Mouse (Mus musculus): ENCODE measurements around the gene Csmd2. TPM values are rescaled to one million over a fixed set of nuclear protein-coding genes. Genes with fewer than 3 reads are reported as not detected.

Csmd2 gene
- polyA plus RNA-seq, 1 experiment from 2014 or later: 0.07 TPM

DNA sequence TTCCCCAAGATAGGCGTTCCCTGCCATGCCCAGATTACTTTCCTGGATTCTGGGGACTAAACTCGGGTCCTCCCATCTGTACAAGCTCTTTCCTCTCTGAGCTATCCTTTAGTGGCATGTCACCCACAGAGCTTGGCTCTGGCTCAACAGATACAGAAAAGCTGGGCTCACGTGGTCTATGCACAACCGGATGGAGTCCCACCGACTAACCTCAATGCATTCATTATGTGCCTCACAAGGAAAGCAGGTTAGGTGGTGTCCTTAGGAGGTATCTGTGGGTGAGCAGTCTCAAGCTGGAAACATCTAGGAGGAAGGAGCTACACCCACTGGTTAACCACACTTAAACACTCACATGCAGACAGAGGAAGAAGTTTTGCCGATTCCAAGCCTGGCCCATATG is 140.9 kb downstream of the Csmd2 start:
- no peaks in the 10 kb centered on the region for H3K4me1 ChIP-seq
- H3K27ac ChIP-seq: no peak overlapping the region
- H3K9me3 ChIP-seq (replicated peaks): peaks cover 12% of the 10 kb centered on the region
- WGBS (ENCODE audit: insufficient replicate concordance): 63% methylated on average over 6 of the region's 6 CpGs
- H3K27me3 ChIP-seq (replicated peaks): no peaks in the 10 kb centered on the region
- H3K36me3 ChIP-seq: no peaks in the 10 kb centered on the region
- H3K9ac ChIP-seq: no peak overlapping the region
- no peak overlapping the region for H3K4me3 ChIP-seq
- ATAC-seq: no peak
- no peak overlapping the region for H3K4me2 ChIP-seq

GRCm38 (mm10) chr4:128130611-128131142 is 143.0 kb downstream of the Csmd2 start:
- no peaks in the 10 kb centered on the region for H3K36me3 ChIP-seq
- H3K27me3 ChIP-seq (replicated peaks): no peaks in the 10 kb centered on the region
- no peak overlapping the region for H3K4me3 ChIP-seq
- peaks cover 9% of the 10 kb centered on the region; the same call in 1 of the 2 replicates for H3K9me3 ChIP-seq (replicated peaks)
- H3K9ac ChIP-seq: no peak overlapping the region
- 53% methylated on average over 4 of the region's 4 CpGs for WGBS (ENCODE audit: insufficient replicate concordance)
- ATAC-seq: no peak
- no peak overlapping the region for H3K4me2 ChIP-seq
- no peak overlapping the region for H3K27ac ChIP-seq
- H3K4me1 ChIP-seq: no peaks in the 10 kb centered on the region

- H3K9ac ChIP-seq: no peak overlapping the region
- H3K4me3 ChIP-seq: no peak overlapping the region
- no peaks in the 10 kb centered on the region for H3K27me3 ChIP-seq (replicated peaks)
- no peak overlapping the region for H3K27ac ChIP-seq
- peaks cover 15% of the 10 kb centered on the region; the same call in 1 of the 2 replicates for H3K9me3 ChIP-seq (replicated peaks)
- ATAC-seq: no peak
- no peak overlapping the region for H3K4me2 ChIP-seq
- H3K4me1 ChIP-seq: no peaks in the 10 kb centered on the region
- no peaks in the 10 kb centered on the region for H3K36me3 ChIP-seq
- WGBS (ENCODE audit: insufficient replicate concordance): 74% methylated on average over 4 of the region's 4 CpGs
Measured at GRCm38 (mm10) chr4:128131666-128132065, 144.0 kb downstream of the Csmd2 start.

DNA sequence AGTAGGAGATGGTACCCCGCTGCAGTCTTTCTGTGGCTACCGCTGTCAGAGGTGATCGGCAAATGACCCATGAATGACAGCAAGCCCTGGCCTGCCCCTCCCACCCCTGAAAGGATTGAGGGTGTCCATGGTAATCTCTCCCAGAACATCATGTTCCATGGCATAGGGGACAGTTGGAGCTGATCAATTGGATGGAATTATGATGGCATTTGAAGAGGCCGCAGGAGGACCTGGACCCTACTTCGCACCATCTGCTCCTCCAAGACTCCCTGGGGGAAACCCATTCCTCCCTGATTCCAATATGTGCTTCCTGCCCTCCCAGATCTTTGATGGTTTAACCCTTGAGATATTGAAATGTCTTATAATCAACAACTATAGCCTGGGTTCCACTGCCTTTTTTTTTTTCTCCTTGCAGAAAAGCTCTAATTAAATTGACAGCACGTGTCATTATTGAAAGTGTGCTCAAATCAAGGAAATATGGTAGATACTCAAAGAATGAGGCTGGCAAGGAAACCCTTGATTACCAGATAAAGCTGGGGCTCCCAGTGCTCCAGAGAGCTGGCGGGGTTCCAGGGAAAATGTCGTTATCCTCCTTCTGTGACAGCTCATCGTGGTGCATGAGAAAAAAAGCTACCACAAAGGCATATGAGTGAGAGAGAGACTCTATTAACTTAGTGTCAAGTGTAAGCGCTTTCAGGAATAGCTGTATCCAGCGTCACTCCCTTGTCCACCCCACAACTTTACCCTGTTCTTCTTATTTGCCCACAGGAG is 145.4 kb downstream of the Csmd2 start:
- no peak for ATAC-seq
- H3K27ac ChIP-seq: no peak overlapping the region
- no peak overlapping the region for H3K9ac ChIP-seq
- no peak overlapping the region for H3K4me3 ChIP-seq
- no peak overlapping the region for H3K4me2 ChIP-seq
- no peaks in the 10 kb centered on the region for H3K36me3 ChIP-seq
- no peaks in the 10 kb centered on the region for H3K27me3 ChIP-seq (replicated peaks)
- WGBS (ENCODE audit: insufficient replicate concordance): 67% methylated on average over 11 of the region's 11 CpGs
- no peaks in the 10 kb centered on the region for H3K4me1 ChIP-seq
- H3K9me3 ChIP-seq (replicated peaks): peaks cover 15% of the 10 kb centered on the region

- peaks cover 15% of the 10 kb centered on the region for H3K9me3 ChIP-seq (replicated peaks)
- no peak overlapping the region for H3K4me2 ChIP-seq
- H3K36me3 ChIP-seq: no peaks in the 10 kb centered on the region
- no peak overlapping the region for H3K4me3 ChIP-seq
- 77% methylated on average over 11 of the region's 11 CpGs for WGBS (ENCODE audit: insufficient replicate concordance)
- no peak for ATAC-seq
- H3K4me1 ChIP-seq: no peaks in the 10 kb centered on the region
- H3K9ac ChIP-seq: no peak overlapping the region
- H3K27me3 ChIP-seq (replicated peaks): no peaks in the 10 kb centered on the region
- no peak overlapping the region for H3K27ac ChIP-seq
Measured at GRCm38 (mm10) chr4:128134348-128134994, 146.8 kb downstream of the Csmd2 start.

GRCm38 (mm10) chr4:128135014-128135622 is 147.5 kb downstream of the Csmd2 start:
- H3K4me2 ChIP-seq: no peak overlapping the region
- no peak overlapping the region for H3K9ac ChIP-seq
- no peak for ATAC-seq
- H3K4me3 ChIP-seq: no peak overlapping the region
- H3K36me3 ChIP-seq: no peaks in the 10 kb centered on the region
- WGBS (ENCODE audit: insufficient replicate concordance): 77% methylated on average over 12 of the region's 12 CpGs
- no peaks in the 10 kb centered on the region for H3K4me1 ChIP-seq
- H3K27ac ChIP-seq: no peak overlapping the region
- no peaks in the 10 kb centered on the region for H3K27me3 ChIP-seq (replicated peaks)
- peaks cover 15% of the 10 kb centered on the region for H3K9me3 ChIP-seq (replicated peaks)

- no peak overlapping the region for H3K27ac ChIP-seq
- H3K9ac ChIP-seq: no peak overlapping the region
- ATAC-seq: no peak
- no peaks in the 10 kb centered on the region for H3K27me3 ChIP-seq (replicated peaks)
- H3K36me3 ChIP-seq: no peaks in the 10 kb centered on the region
- 60% methylated on average over 2 of the region's 2 CpGs for WGBS (ENCODE audit: insufficient replicate concordance)
- no peak overlapping the region for H3K4me2 ChIP-seq
- H3K9me3 ChIP-seq (replicated peaks): peaks cover 24% of the 10 kb centered on the region
- H3K4me1 ChIP-seq: no peaks in the 10 kb centered on the region
- H3K4me3 ChIP-seq: no peak overlapping the region
Measured at GRCm38 (mm10) chr4:128139991-128140390, 152.3 kb downstream of the Csmd2 start.

GRCm38 (mm10) chr4:128141161-128142101 is 153.8 kb downstream of the Csmd2 start:
- Histone ChIP-seq H3K4me2 (no peak overlapping the region), H3K9me3 (replicated peaks) (peaks cover 13% of the 10 kb centered on the region), H3K27me3 (replicated peaks) (no peaks in the 10 kb centered on the region), H3K9ac (no peak overlapping the region), H3K4me1 (no peaks in the 10 kb centered on the region), H3K4me3 (no peak overlapping the region), H3K36me3 (no peaks in the 10 kb centered on the region), H3K27ac (no peak overlapping the region)
- no peak for ATAC-seq
- 40% methylated on average over 10 of the region's 10 CpGs for WGBS (ENCODE audit: insufficient replicate concordance)

DNA sequence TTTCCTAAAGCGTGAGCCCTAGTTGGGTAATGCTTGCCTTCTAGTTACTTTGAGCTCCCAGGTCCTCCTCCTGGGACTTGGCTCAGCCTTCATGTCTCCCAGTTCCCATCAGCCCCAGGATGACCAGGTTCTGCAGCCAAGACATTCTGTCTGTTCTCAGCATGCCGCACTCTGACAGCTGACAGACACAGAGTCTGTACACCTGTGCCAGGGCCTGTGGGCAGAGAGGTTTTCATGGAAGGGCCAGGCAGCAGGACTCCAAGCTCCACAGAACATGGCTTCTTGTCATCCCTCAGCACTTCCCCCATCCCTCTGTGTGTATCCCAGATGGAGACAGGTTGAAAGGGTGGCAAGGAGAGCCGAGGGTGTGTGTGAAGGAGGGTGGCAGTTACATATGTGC is 154.6 kb downstream of the Csmd2 start:
- H3K4me1 ChIP-seq: no peaks in the 10 kb centered on the region
- H3K27me3 ChIP-seq (replicated peaks): no peaks in the 10 kb centered on the region
- ATAC-seq: no peak
- no peak overlapping the region for H3K27ac ChIP-seq
- no peak overlapping the region for H3K4me2 ChIP-seq
- 47% methylated on average over 3 of the region's 3 CpGs for WGBS (ENCODE audit: insufficient replicate concordance)
- no peaks in the 10 kb centered on the region for H3K36me3 ChIP-seq
- peaks cover 13% of the 10 kb centered on the region for H3K9me3 ChIP-seq (replicated peaks)
- no peak overlapping the region for H3K9ac ChIP-seq
- no peak overlapping the region for H3K4me3 ChIP-seq

GRCm38 (mm10) chr4:128143147-128143546 is 155.5 kb downstream of the Csmd2 start:
- Histone ChIP-seq H3K27ac (no peak overlapping the region), H3K36me3 (no peaks in the 10 kb centered on the region), H3K9ac (no peak overlapping the region), H3K4me2 (no peak overlapping the region), H3K9me3 (replicated peaks) (peaks cover 13% of the 10 kb centered on the region; the same call in 1 of the 2 replicates), H3K27me3 (replicated peaks) (no peaks in the 10 kb centered on the region), H3K4me1 (no peaks in the 10 kb centered on the region), H3K4me3 (no peak overlapping the region)
- no peak for ATAC-seq
- 60% methylated on average over 3 of the region's 3 CpGs for WGBS (ENCODE audit: insufficient replicate concordance)

DNA sequence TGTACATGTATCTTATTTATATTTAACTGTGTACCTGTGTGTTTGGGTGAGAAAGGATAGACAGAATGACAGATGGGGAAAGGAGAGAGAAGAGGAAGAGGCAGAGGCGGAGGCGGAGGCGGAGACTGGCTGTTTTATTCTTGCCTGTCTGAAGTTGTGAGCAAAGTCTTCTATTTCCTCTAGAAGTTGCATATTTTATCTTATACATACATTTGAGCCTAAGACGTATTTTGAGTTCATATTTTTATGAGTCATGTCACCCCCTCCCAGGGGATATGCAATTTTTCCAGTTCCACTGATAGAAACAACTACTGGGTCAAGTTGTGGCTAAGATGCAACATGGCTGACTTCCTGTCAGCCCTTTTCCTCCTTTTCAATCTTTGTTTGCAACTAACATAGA is 161.9 kb downstream of the Csmd2 start:
- WGBS (ENCODE audit: insufficient replicate concordance): 83% methylated on average over 4 of the region's 4 CpGs
- no peak for ATAC-seq

More for the DNA sequence above, 161.9 kb downstream of the Csmd2 start:
- Histone ChIP-seq H3K27ac (no peak overlapping the region), H3K4me2 (no peak overlapping the region), H3K27me3 (replicated peaks) (no peaks in the 10 kb centered on the region), H3K4me1 (no peaks in the 10 kb centered on the region), H3K9me3 (replicated peaks) (0 out of 2 replicates have a peak, but pooled peaks cover 2% of the 10 kb centered on the region), H3K36me3 (no peaks in the 10 kb centered on the region), H3K4me3 (no peak overlapping the region), H3K9ac (no peak overlapping the region)

Measured in liver, embryonic 12.5 days (tissue).